Mouse (Mus musculus) heart, adult 2 months (tissue): ENCODE measurements around the gene Golgb1.

ENCODE experiments used
- CTCF ChIP-seq: fragments of 200-600 bp; IDR thresholded peaks from 2 replicates; pipeline ENCODE4 v1.8.1; 2022; ENCODE audit warnings: antibody characterized with exemption, mild to moderate bottlenecking, moderate library complexity
- EP300 ChIP-seq: fragments of 200-500 bp; IDR thresholded peaks from 2 replicates; pipeline ENCODE4 v1.6.1; 2011; ENCODE audit warnings: low read depth, low read length, control low read depth; ENCODE audit not compliant: insufficient read depth

- TF ChIP-seq CTCF (no peak), EP300 (no peak)
These were observed 55.5 kb downstream of the Golgb1 start for GRCm38 (mm10) chr16:36930231-36931136.
